Mouse (Mus musculus): ENCODE measurements around the gene Wnt7b.

GRCm38 (mm10) chr15:85581563-85582064 lies 659 bp downstream of the Wnt7b start:
- TF ChIP-seq CTCF (IDR thresholded peaks at IDR 0.05; ENCODE audit: low read depth, low read length) = no peak
- no peak for TF ChIP-seq POLR2A (IDR thresholded peaks at IDR 0.05; ENCODE audit: extremely low read depth, insufficient read depth, low read length)

Measured in liver, adult 2 months (tissue).